Mouse (Mus musculus) megakaryocyte, embryonic 14.5 days (primary cell): ENCODE data around the gene Samhd1. TPM values are rescaled to one million over a fixed set of nuclear protein-coding genes. Genes with fewer than 3 reads are reported as not detected.
A peak's percentile ranks its signal among the peaks of the same experiment; 100 is the strongest.

Experiments used
- H3K27me3 ChIP-seq: replicated peaks from 2 replicates; pipeline ENCODE3; 2012; ENCODE audit warnings: inconsistent platforms
- H3K36me3 ChIP-seq: replicated peaks from 2 replicates; pipeline ENCODE3; 2012; ENCODE audit warnings: low read length, inconsistent platforms, mixed read lengths
- H3K4me1 ChIP-seq: 2 replicates; pipeline ENCODE4 v1.6.1; 2012; ENCODE audit warnings: inconsistent platforms
- H3K4me3 ChIP-seq: replicated peaks from 2 replicates; pipeline ENCODE3; 2012; ENCODE audit warnings: moderate library complexity, mild to moderate bottlenecking, inconsistent platforms
- H3K9me3 ChIP-seq: 2 replicates; pipeline ENCODE4 v1.6.1; 2012; ENCODE audit warnings: inconsistent platforms
- FLI1 ChIP-seq: IDR thresholded peaks from 2 replicates; pipeline ENCODE4 v1.6.1; 2012; ENCODE audit warnings: low read length, inconsistent platforms, mixed read lengths
- GATA1 ChIP-seq: IDR thresholded peaks from 3 replicates; pipeline ENCODE4 v1.6.1; 2012; ENCODE audit warnings: mixed read lengths, low read length, inconsistent platforms, borderline replicate concordance
- polyA plus RNA-seq: library from polyadenylated mRNA; stranded (reverse); fragments of >175 nt; gene quantifications from 2 replicates; pipeline ENCODE4 v1.2.3, GENCODE M21; 2012; ENCODE audit warnings: low replicate concordance; ENCODE audit not compliant: insufficient read depth

Samhd1 gene
- polyA plus RNA-seq, 1 experiment, result 27.3 TPM

GRCm38 (mm10) chr2:157129601-157130164, 5.4 kb downstream of the Samhd1 start:
- Histone ChIP-seq H3K4me1 (peaks cover 54% of the 10 kb centered on the region), H3K4me3 (peak overlapping the region; percentile 90), H3K36me3 (peaks cover 38% of the 10 kb centered on the region), H3K27me3 (no peaks in the 10 kb centered on the region), H3K9me3 (no peaks in the 10 kb centered on the region)
- TF ChIP-seq GATA1 (no peak), FLI1 (no peak)

DNA sequence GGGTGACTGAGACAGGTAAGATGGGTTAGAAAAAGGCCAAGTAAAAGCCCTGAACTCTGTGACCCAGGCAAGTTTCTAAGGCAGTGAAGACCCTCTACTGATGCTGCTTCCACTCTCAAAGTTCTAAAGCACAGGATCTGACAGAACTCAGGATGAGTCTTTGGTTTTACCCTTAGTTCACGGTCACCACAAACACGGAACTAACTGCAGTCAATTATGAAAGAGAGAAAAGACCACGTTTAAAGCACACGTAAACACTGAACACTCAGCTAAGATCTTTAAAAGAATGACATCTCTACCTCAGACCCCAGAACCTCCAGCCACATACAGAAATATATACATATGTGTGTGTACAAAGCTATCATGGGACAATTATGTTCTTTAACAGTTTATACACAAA, 6.0 kb downstream of the Samhd1 start:
- H3K4me3 ChIP-seq, result peak overlapping the region; percentile 90
- H3K4me1 ChIP-seq, result peaks cover 54% of the 10 kb centered on the region
- peaks cover 41% of the 10 kb centered on the region for H3K36me3 ChIP-seq
- TF ChIP-seq GATA1 (no peak), FLI1 (no peak)
- no peaks in the 10 kb centered on the region for H3K9me3 ChIP-seq
- H3K27me3 ChIP-seq, result no peaks in the 10 kb centered on the region

GRCm38 (mm10) chr2:157128072-157128471, 7.0 kb downstream of the Samhd1 start:
- no peaks in the 10 kb centered on the region for H3K27me3 ChIP-seq
- peaks cover 46% of the 10 kb centered on the region for H3K4me1 ChIP-seq
- H3K36me3 ChIP-seq, result peaks cover 51% of the 10 kb centered on the region
- H3K9me3 ChIP-seq, result no peaks in the 10 kb centered on the region
- TF ChIP-seq FLI1 (no peak), GATA1 (no peak)
- no peak overlapping the region for H3K4me3 ChIP-seq

DNA sequence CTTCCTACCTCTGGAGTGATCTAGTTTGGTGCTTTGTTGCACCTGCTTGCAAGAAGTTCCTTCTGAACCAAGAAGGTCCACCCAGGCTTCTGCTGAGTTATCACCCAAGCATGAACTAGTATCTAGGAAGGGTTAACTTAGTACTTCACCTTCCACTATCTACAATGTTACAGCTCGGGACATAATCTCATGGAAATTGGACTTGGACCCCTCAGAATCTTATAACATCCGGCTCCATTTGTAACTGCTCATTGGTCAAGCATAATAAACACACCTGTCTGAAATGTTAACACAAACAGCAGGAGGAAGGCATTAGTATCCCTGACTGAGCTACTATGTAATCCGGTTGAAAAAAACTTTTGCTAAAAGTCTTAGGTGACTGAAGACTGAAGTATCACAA, 7.7 kb downstream of the Samhd1 start:
- Histone ChIP-seq H3K9me3 (no peaks in the 10 kb centered on the region), H3K36me3 (peaks cover 58% of the 10 kb centered on the region), H3K4me3 (no peak overlapping the region), H3K27me3 (no peaks in the 10 kb centered on the region), H3K4me1 (peaks cover 39% of the 10 kb centered on the region)
- TF ChIP-seq FLI1 (no peak), GATA1 (no peak)

DNA sequence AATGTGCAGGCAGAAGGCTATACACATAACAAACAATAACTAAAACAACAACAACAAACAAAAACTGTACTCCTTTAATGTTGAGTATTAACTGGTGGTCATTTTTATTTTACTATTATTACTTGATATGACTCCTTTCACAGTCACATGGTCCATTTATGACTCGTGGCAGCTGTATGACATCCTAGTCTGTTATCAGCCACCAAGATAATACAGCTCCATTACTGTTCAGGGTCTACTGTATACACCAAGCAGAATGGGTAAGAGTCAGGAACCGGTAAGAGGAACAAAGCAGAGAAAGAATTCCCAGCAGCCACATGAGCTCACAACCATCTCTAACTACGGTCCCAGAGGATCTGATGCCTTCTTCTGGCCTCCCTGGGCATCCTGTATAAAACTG, 9.8 kb downstream of the Samhd1 start:
- H3K9me3 ChIP-seq, result no peaks in the 10 kb centered on the region
- TF ChIP-seq GATA1 (no peak), FLI1 (no peak)
- no peaks in the 10 kb centered on the region for H3K27me3 ChIP-seq
- peaks cover 78% of the 10 kb centered on the region for H3K36me3 ChIP-seq
- peaks cover 23% of the 10 kb centered on the region for H3K4me1 ChIP-seq
- H3K4me3 ChIP-seq, result no peak overlapping the region

GRCm38 (mm10) chr2:157121766-157122165, 13.3 kb downstream of the Samhd1 start:
- Histone ChIP-seq H3K4me3 (no peak overlapping the region), H3K4me1 (peaks cover 9% of the 10 kb centered on the region; the same call in 1 of the 2 replicates), H3K27me3 (no peaks in the 10 kb centered on the region), H3K9me3 (no peaks in the 10 kb centered on the region), H3K36me3 (peaks cover 89% of the 10 kb centered on the region)
- TF ChIP-seq FLI1 (no peak), GATA1 (no peak)

- peaks cover 88% of the 10 kb centered on the region for H3K36me3 ChIP-seq
These were observed 16.0 kb downstream of the Samhd1 start for GRCm38 (mm10) chr2:157119075-157119474.

DNA sequence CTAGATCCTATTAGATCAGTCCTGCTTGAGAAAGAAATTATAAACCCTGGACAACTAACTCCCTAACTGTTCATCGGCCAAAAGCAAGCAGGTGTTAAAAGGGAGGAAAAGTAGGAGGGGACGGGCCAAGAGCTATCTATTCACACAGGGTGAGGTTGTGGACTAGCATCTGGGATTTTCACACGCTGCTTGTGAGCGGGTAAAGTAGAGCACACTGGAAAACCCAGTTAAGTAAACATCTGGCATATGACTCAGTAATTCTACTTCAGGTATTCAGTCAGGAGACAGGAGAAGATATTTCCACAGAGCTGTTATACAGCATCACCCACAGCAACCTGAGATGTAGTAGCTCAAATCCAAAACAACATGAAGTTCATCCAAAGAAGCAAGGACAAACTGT, 16.5 kb downstream of the Samhd1 start:
- H3K4me3 ChIP-seq, result no peak overlapping the region
- H3K9me3 ChIP-seq, result no peaks in the 10 kb centered on the region
- H3K27me3 ChIP-seq, result no peaks in the 10 kb centered on the region
- H3K4me1 ChIP-seq, result peaks cover 5% of the 10 kb centered on the region; the same call in 1 of the 2 replicates
- H3K36me3 ChIP-seq, result peaks cover 88% of the 10 kb centered on the region
- TF ChIP-seq GATA1, result no peak
- TF ChIP-seq FLI1, result no peak

More at GRCm38 (mm10) chr2:157119075-157119474, 16.0 kb downstream of the Samhd1 start:
- TF ChIP-seq GATA1, result no peak
- no peak for TF ChIP-seq FLI1
- peaks cover 5% of the 10 kb centered on the region; the same call in 1 of the 2 replicates for H3K4me1 ChIP-seq
- no peaks in the 10 kb centered on the region for H3K27me3 ChIP-seq
- no peak overlapping the region for H3K4me3 ChIP-seq
- H3K9me3 ChIP-seq, result no peaks in the 10 kb centered on the region

DNA sequence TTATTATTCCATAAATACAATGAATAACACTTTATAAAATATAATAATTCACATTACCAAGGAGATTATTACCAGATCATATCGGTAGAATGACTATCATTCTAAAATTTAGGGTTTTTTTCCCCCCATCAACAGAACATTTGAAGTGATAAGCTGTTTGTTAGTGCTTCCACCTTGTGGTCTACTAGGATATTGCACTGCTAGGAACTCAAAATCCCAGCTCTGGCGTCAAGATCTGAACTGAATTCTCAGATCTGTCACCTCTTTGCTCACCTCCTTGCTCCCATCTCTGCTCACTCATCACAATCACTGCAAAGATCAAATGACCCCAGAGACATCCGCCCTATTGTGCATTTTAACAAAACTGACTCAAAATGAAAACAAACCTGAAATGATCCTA, 18.1 kb downstream of the Samhd1 start:
- H3K27me3 ChIP-seq, result no peaks in the 10 kb centered on the region
- TF ChIP-seq FLI1, result no peak
- H3K36me3 ChIP-seq, result peaks cover 86% of the 10 kb centered on the region
- peaks cover 5% of the 10 kb centered on the region; the same call in 1 of the 2 replicates for H3K4me1 ChIP-seq
- H3K4me3 ChIP-seq, result no peak overlapping the region
- H3K9me3 ChIP-seq, result no peaks in the 10 kb centered on the region

- Histone ChIP-seq H3K27me3 (no peaks in the 10 kb centered on the region), H3K9me3 (no peaks in the 10 kb centered on the region), H3K4me3 (no peak overlapping the region), H3K4me1 (peaks cover 5% of the 10 kb centered on the region), H3K36me3 (peaks cover 90% of the 10 kb centered on the region)
- TF ChIP-seq FLI1 (no peak), GATA1 (no peak)
These were observed 26.8 kb downstream of the Samhd1 start for GRCm38 (mm10) chr2:157108236-157108635.
